Mouse (Mus musculus) hindbrain, embryonic 10.5 days (tissue): Measurements from ENCODE around the gene Rasl10b. TPM values are rescaled to one million over a fixed set of nuclear protein-coding genes. Genes with fewer than 3 reads are reported as not detected.

Experiments used
- DNase-seq: peaks from one replicate; pipeline ENCODE4 v3.0.0-alpha.2; 2017; ENCODE audit warnings: low spot score
- H3K27ac ChIP-seq: fragments of 300-500 bp; sonication (generic); 2 replicates; pipeline ENCODE4 v1.5.1; 2016; ENCODE audit warnings: mild to moderate bottlenecking, moderate library complexity
- H3K27me3 ChIP-seq: fragments of 300-500 bp; sonication (generic); 2 replicates; pipeline ENCODE4 v1.6.1; 2016; ENCODE audit warnings: mild to moderate bottlenecking; ENCODE audit not compliant: poor library complexity, insufficient read depth, severe bottlenecking
- H3K36me3 ChIP-seq: fragments of 300-500 bp; sonication (generic); 2 replicates; pipeline ENCODE4 v1.6.1; 2016; ENCODE audit warnings: mild to moderate bottlenecking, moderate library complexity
- H3K4me1 ChIP-seq: fragments of 300-500 bp; sonication (generic); replicated peaks from 2 replicates; pipeline ENCODE4 v1.6.1; 2016; ENCODE audit warnings: mild to moderate bottlenecking
- H3K4me3 ChIP-seq: fragments of 300-500 bp; sonication (generic); 2 replicates; pipeline ENCODE4 v1.5.1; 2016; ENCODE audit warnings: mild to moderate bottlenecking, moderate library complexity
- H3K9me3 ChIP-seq: fragments of 300-500 bp; sonication (generic); 2 replicates; pipeline ENCODE4 v1.6.1; 2016; ENCODE audit warnings: mild to moderate bottlenecking, moderate library complexity
- WGBS: fragments of 180-500 bp; shearing (Covaris S2); methylation state at CpG from one replicate; pipeline ENCODE4 v1.1.7; 2016; 5-methylcytosine and 5-hydroxymethylcytosine counted together
- polyA plus RNA-seq: library from polyadenylated mRNA; unstranded; fragments of >200 nt; fragmentation: Nextera tagmentation; extraction: Ambion mirVana; gene quantifications from 2 replicates; pipeline ENCODE4 v1.2.1, GENCODE M21; 2016

The Rasl10b gene
- polyA plus RNA-seq, 1 experiment from 2014 or later, result 11.1 TPM

DNA sequence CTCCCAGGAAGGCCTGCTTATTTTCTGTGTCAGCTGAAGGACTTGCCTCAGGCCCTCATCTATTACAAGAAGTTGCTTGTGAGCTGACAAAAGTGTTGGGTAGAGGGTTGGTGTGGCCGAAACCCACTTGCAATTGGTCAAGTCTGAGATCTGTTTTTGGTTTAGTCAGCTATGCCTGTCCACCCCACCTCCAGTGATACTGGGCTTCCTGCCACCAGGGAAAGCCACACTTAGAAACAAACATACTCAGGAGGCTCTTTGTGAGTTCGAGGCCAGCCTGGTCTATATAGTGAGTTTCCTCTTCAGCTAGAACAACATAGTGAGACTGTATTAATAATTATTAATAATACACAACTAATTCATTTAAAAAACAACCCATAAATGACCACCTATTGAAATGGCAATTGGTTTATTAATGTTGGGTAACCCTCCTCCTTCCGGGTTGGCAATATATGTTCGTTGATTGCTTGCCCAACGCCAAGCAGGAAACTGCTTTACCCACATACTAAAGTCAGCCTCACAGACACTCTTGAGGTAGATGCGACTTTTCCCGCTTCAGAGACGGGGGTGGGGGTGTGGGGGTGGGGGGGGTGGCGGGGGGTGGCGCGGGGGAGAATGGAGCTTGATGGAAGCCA lies 30.6 kb downstream of the Rasl10b start:
- Histone ChIP-seq H3K9me3 (no peaks in the 10 kb centered on the region), H3K27me3 (peaks cover 55% of the 10 kb centered on the region), H3K36me3 (no peaks in the 10 kb centered on the region), H3K27ac (peak overlapping the region; percentile 82), H3K4me1 (peaks cover 40% of the 10 kb centered on the region), H3K4me3 (peak overlapping the region; percentile 70)
- WGBS, result 36% methylated on average over 11 of the region's 11 CpGs
- DNase-seq, result no peak

DNA sequence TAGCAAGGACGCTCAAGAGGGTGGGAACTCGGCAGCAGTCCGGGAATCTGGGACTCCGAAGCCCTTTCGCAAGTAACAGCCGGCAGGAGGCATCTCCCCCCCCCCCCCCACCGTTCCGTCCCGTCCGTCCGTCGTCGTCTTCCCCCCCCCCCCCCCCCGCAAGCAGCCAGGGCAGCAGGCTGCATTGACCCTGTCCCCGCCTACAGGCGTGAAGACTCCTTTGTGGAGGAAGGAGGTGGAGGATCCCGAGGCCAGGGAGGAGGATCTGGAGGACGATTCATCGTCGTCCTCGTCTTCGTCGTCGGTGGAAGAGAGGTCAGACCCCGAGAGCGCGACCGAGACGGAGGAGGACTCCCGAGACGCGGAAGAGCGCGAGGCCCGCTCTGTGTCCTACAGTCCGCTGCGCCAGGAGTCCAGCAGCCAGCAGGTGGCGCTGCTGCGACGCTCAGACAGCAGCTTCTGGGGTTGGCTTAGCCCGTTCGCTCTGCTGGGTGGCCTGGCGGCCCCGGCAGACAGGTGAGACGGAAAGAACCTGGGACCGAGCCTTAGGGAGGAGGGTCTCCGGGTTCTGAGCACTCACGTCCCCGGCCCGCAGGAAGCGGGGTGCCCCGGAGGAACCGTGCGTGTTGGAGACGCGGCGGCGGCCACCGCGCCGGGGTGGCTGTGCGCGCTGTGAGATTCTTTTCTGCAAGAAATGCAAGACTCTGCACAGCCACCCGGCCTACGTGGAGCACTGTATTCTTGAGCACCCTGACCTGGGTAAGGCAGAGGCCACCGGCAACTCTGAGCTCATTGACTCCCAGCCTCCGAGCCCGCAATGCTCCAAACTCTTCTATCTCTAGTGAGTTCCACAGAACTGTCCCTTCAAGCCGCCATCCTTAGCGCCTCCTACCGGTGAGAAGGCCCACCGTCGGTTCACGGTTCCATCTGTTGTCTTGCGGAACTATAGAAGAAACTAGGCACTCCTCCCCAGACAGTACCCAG lies 31.4 kb downstream of the Rasl10b start:
- Histone ChIP-seq H3K27me3 (peaks cover 63% of the 10 kb centered on the region), H3K27ac (peak overlapping the region; percentile 82)

DNA sequence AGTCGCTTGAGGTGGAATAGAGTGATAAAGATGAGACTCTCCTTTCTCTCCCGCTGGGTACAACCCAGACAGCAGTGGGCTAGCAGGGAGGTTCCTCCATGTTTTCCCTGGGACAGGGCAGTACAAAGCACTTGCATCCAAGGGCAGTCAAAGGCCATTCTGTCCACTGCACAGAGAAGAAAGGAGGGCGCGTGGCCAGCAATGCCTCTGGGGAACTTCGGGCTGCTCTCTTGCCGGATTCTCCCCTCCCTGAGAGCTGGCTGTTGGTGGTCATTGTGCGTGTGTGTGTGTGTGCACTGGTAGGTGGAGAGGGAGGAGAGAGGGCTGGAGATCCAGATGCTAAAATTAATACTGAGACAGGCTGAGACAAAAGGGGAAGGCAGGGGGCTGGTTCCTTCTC lies 32.3 kb downstream of the Rasl10b start:
- no peak overlapping the region; the same call in 1 of the 2 replicates for H3K27ac ChIP-seq
- WGBS, result 27% methylated on average over 7 of the region's 7 CpGs
- H3K36me3 ChIP-seq, result no peaks in the 10 kb centered on the region
- peaks cover 68% of the 10 kb centered on the region for H3K27me3 ChIP-seq
- no peaks in the 10 kb centered on the region for H3K9me3 ChIP-seq
- H3K4me3 ChIP-seq, result peak overlapping the region; percentile 70; the same call in 1 of the 2 replicates
- DNase-seq, result no peak
- H3K4me1 ChIP-seq, result peaks cover 44% of the 10 kb centered on the region

More for the DNA sequence above, 31.4 kb downstream of the Rasl10b start:
- H3K4me1 ChIP-seq, result peaks cover 44% of the 10 kb centered on the region
- under 1% methylated on average over 65 of the region's 75 CpGs for WGBS
- no peaks in the 10 kb centered on the region for H3K9me3 ChIP-seq
- H3K4me3 ChIP-seq, result peak overlapping the region; percentile 70
- DNase-seq, result peak; percentile 90
- H3K36me3 ChIP-seq, result no peaks in the 10 kb centered on the region

DNA sequence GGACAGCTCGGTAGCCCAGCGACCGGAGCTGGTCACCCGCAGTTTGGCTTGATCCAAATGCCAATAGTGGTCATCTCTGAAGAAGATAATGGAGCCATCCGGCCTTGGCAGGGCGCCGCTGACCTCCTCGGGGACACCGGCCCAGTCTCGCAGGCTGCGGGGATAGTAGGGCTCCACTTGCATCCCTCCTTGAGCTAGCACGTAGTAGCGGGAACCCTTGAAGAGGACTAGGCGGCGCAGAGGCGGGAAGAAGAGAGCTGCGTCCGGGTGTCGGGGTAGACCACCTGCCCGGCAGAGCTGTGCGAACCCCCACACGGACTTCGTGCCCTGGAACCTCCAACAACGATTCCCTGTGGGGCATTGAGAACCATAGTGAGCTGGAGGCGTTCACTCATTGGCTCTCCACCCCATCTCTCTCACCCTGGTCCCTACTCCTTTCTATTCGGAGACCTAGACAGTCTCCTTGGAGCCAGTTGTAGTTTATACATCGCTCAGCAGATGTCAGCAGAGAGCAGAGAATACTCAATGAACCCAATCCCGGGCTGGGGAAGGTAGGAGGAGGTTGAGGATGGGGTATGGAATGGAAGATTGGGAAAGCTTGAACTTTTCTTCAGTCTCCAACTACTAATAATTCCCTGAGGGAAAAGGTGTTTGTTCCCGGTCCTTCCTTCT lies 33.8 kb downstream of the Rasl10b start:
- peaks cover 82% of the 10 kb centered on the region for H3K27me3 ChIP-seq
- H3K36me3 ChIP-seq, result no peaks in the 10 kb centered on the region
- 13% methylated on average over 29 of the region's 29 CpGs for WGBS
- H3K27ac ChIP-seq, result 0 out of 2 replicates have a peak overlapping the region, but pooled peaks have one; percentile 50
- no peaks in the 10 kb centered on the region for H3K9me3 ChIP-seq
- H3K4me3 ChIP-seq, result peak overlapping the region; percentile 40
- H3K4me1 ChIP-seq, result peaks cover 56% of the 10 kb centered on the region
- peak; percentile 77 for DNase-seq

DNA sequence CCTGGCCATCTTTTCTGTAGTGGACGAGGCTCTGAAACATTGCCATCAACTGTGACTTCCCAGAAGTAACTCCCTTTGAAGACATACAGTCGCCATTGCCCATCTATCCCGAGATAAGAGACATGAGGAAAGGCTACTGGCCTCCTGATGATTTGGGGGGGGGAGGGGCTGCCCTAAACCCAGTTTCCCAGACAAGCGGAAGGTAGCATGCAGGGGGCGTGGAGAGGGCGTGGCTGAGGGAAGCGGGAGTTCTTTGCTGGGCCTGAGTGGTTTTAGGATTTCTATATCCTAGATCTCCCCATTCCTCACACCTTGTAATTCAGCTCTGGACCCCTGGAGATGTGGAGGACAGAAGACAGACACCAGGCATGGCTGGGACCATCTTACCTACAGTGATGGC lies 34.9 kb downstream of the Rasl10b start:
- H3K4me3 ChIP-seq, result no peak overlapping the region

DNA sequence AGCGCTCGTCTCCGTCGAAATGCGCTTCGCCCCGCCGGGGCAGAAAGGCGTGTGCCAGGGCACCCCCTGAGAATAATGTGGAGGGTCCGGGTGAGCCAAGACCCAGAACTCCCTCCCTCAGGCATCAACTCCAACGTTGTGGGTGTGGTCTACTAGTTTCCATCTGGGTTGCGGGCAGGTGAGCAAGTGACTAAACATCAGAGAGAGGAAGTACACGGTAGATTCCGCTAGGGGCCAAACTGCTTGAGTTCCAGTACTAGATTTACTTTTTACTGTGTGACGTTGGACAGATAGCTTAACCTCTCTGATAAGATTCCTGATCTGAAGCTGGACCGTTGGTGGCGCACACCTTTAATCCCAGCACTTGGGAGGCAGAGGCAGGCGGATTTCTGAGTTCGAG lies 36.1 kb downstream of the Rasl10b start:
- no peak for DNase-seq
- H3K9me3 ChIP-seq, result no peaks in the 10 kb centered on the region
- H3K36me3 ChIP-seq, result no peaks in the 10 kb centered on the region
- H3K4me3 ChIP-seq, result peak overlapping the region; percentile 27
- H3K4me1 ChIP-seq, result peaks cover 75% of the 10 kb centered on the region
- WGBS, result 29% methylated on average over 19 of the region's 19 CpGs
- peaks cover 70% of the 10 kb centered on the region for H3K27me3 ChIP-seq
- no peak overlapping the region for H3K27ac ChIP-seq

More for the DNA sequence above, 34.9 kb downstream of the Rasl10b start:
- DNase-seq, result no peak
- WGBS, result 7% methylated on average over 7 of the region's 7 CpGs
- no peaks in the 10 kb centered on the region for H3K36me3 ChIP-seq
- H3K4me1 ChIP-seq, result peaks cover 67% of the 10 kb centered on the region
- peaks cover 78% of the 10 kb centered on the region for H3K27me3 ChIP-seq
- H3K9me3 ChIP-seq, result no peaks in the 10 kb centered on the region
- no peak overlapping the region for H3K27ac ChIP-seq

DNA sequence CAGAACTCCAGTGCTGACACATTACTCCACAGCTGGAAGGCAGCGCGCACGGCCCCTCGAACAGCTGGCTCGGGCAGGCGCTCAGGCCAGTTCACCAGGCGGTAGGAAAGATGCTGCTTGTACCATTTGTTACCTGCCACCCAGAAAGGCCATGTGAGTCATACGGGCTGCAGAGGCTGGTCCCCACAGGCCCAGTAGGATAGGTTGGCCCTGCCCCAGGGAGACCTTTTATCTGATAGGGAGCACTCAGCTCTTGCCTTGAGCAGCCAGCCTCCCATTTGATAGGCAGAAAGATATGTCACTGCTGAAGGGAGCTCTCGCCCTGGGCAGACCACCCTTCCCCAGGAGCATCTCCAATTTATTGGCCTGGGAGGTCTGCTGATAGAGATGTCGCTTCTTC lies 38.7 kb downstream of the Rasl10b start:
- H3K36me3 ChIP-seq, result no peaks in the 10 kb centered on the region
- H3K4me3 ChIP-seq, result no peak overlapping the region
- H3K27ac ChIP-seq, result peak overlapping the region; percentile 75
- H3K9me3 ChIP-seq, result no peaks in the 10 kb centered on the region
- DNase-seq, result no peak
- 65% methylated on average over 10 of the region's 10 CpGs for WGBS
- H3K4me1 ChIP-seq, result peaks cover 57% of the 10 kb centered on the region
- peaks cover 55% of the 10 kb centered on the region for H3K27me3 ChIP-seq

DNA sequence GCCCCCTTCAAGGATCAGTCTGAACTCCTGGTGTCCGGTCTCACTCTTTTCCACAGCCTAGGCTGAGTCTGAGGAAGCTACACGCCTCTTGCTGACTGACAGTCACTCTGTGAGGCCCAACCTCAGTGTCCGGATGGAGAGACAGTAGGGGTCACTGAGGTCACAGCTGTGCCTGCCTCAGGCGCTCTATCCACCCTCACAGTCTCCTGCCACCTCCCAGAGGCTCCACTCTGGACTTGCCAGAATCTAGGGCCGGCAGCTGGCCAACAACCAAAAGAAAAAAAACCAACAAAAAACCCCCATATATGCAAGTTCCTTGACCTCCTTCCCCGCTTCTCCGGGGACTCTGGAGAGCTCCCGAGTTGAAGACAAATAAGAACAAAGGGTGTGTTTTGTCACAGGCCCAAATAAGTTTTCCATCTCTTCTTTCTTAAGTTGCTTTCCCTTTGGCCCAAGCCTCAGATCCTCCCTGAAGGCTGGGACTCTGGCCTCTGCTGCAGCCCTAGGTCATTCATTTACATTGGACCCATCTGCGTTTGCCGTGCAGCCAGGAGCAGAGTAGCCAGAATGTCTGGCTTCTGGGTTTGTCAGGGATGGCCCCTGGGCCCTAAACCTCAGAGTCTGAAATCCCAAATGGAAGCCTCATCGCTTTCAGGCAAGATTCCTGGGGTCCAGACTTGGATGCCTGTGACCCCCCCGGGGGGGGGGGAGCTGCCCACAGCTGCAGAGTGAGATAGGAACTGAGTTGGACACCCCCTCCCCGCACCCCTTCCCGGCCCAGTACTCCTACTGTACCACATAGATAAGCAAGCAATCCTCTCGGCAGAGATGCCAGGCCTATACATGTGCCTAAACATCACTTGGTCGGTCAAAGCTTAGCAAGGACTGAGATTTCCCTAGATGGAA lies 39.3 kb downstream of the Rasl10b start:
- Histone ChIP-seq H3K4me1 (peaks cover 51% of the 10 kb centered on the region), H3K36me3 (no peaks in the 10 kb centered on the region), H3K4me3 (no peak overlapping the region), H3K27ac (peak overlapping the region; percentile 75), H3K9me3 (no peaks in the 10 kb centered on the region), H3K27me3 (peaks cover 48% of the 10 kb centered on the region)
- WGBS, result 34% methylated on average over 16 of the region's 16 CpGs
- peak; percentile 72 for DNase-seq

DNA sequence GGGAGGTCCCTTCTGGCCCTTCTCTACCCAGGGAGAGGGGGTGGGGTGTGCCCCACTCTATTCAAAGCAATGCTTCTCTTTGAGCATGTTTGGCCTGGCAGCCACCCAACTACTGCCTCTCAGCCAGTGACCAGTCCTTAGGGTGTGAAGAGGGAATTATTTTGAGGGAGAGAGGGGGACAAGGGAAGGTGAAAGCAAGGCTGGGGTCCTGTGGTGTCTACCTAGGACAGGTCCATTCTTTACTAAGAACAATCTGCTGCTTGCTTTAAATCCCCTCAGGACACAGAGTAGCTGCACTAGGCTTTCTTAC lies 39.9 kb downstream of the Rasl10b start:
- Histone ChIP-seq H3K27ac (peak overlapping the region; percentile 75), H3K9me3 (no peaks in the 10 kb centered on the region), H3K4me1 (peaks cover 45% of the 10 kb centered on the region), H3K4me3 (no peak overlapping the region), H3K27me3 (peaks cover 42% of the 10 kb centered on the region), H3K36me3 (no peaks in the 10 kb centered on the region)
- no peak for DNase-seq

DNA sequence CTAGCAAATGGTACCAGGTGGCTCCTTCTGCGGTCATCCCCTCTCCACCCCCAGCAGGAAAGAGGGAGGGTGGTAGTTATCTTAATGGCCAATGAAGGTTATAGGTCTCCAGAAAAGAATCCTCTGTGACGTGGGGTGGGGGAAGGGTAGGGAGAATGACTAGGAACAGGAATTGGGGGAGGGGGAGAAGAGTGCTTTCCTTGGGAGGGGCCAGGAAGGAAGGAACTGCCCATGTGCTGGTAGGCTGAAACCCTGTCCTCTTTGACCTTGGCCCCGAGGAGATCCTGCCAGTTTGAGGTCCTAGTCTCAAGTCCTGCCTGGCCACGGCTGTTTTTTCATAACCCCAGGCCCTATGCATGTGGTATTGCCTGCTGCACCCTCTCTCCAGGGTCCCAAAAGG lies 40.4 kb downstream of the Rasl10b start:
- Histone ChIP-seq H3K4me1 (peaks cover 42% of the 10 kb centered on the region), H3K27ac (peak overlapping the region; percentile 75), H3K36me3 (no peaks in the 10 kb centered on the region), H3K9me3 (no peaks in the 10 kb centered on the region), H3K4me3 (no peak overlapping the region), H3K27me3 (peaks cover 38% of the 10 kb centered on the region)
- DNase-seq, result no peak
- WGBS, result 60% methylated on average over 4 of the region's 4 CpGs

DNA sequence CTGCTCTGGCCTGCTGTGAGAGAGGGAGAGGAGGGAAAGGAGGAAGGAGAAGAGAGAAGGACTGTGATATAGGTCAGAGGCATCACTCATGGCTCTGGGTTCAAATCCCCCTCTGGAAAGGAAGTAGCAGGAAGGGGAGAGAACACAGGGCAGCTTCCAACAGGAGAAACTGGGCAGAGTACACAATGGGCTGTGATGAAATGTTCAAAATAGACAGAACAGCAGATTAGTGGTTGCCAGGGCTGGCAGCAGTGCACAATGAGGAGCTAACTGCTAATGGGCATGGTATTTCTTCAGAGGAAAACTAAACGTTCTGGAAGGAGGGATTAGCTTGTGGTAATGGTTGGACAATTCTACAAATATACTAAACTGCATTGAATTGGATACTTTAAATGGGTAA lies 41.6 kb downstream of the Rasl10b start:
- WGBS, result 62% methylated on average over 1 of the region's 1 CpGs
- Histone ChIP-seq H3K36me3 (no peaks in the 10 kb centered on the region), H3K27ac (peak overlapping the region; percentile 35; the same call in 1 of the 2 replicates), H3K9me3 (no peaks in the 10 kb centered on the region), H3K4me3 (no peak overlapping the region), H3K27me3 (peaks cover 25% of the 10 kb centered on the region), H3K4me1 (peaks cover 44% of the 10 kb centered on the region)
- no peak for DNase-seq

DNA sequence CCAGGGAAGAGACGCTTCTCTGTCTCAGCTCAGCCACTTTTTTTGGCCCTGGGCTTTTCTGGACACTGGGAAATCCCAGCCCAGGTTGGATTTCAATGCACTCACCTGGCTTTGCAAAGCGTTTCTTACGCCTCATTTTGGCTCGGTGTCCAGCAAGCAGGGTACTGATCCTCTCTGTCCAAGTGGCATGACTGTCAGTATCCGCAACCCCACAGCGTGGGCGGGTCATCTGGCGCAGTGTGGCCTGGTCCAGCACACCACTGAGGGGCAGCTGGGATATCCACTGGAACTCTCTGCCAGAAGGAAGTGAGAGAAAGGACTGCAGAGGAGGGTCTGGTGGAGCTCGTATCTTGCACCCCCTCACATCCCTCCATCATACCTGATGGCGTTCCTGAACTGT lies 42.3 kb downstream of the Rasl10b start:
- Histone ChIP-seq H3K27me3 (peaks cover 21% of the 10 kb centered on the region), H3K27ac (no peak overlapping the region), H3K4me1 (peaks cover 45% of the 10 kb centered on the region), H3K4me3 (no peak overlapping the region), H3K36me3 (no peaks in the 10 kb centered on the region), H3K9me3 (no peaks in the 10 kb centered on the region)
- DNase-seq, result no peak
- 85% methylated on average over 10 of the region's 10 CpGs for WGBS
